Mouse (Mus musculus): Measurements from ENCODE around the gene Apoo. TPM values are rescaled to one million over a fixed set of nuclear protein-coding genes. Genes with fewer than 3 reads are reported as not detected.
"Not testable (repeated sequence)": the region's sequence is repeated elsewhere in the genome, so short reads cannot be mapped to it uniquely, and the experiment has no call there.

The Apoo gene
- polyA plus RNA-seq (2015; fragmentation: Nextera tagmentation; extraction: Ambion mirVana), result 105 TPM in 2 replicates

- WGBS, result 12% methylated on average over 46 of the region's 46 CpGs
- Histone ChIP-seq H3K27me3 (replicated peaks; ENCODE audit: control insufficient read depth, insufficient read depth, low read length) (peaks cover 19% of the 10 kb centered on the region), H3K9me3 (ENCODE audit: control insufficient read depth, low read length) (no peaks in the 10 kb centered on the region), H3K4me1 (ENCODE audit: control insufficient read depth, insufficient read depth, low read length) (no peaks in the 10 kb centered on the region), H3K4me2 (ENCODE audit: low read depth, low read length) (peak within 1 kb of the TSS; percentile 54), H3K9ac (ENCODE audit: low read depth, low read length) (peak within 1 kb of the TSS; percentile 71), H3K36me3 (ENCODE audit: control insufficient read depth, insufficient read depth, low read length) (no peaks in the 10 kb centered on the region), H3K27ac (ENCODE audit: low read length) (peak within 1 kb of the TSS; percentile 45), H3K4me3 (ENCODE audit: low read length) (peak within 1 kb of the TSS; percentile 66)
- ATAC-seq, result peak; percentile 99
Measured at GRCm38 (mm10) chrX:94366670-94367241, at the start of gene Apoo, which contains the start of gene Fam90a1b. TSS of gene Apoo (plus strand) at chrX:94367117. TSS of gene Fam90a1b (minus strand) at chrX:94366777.

GRCm38 (mm10) chrX:94321036-94321902 lies 45.6 kb upstream of the Apoo start:
- Histone ChIP-seq H3K9ac (ENCODE audit: low read depth, low read length) (no peak overlapping the region), H3K9me3 (ENCODE audit: control insufficient read depth, low read length) (no peaks in the 10 kb centered on the region), H3K4me3 (ENCODE audit: low read length) (no peak overlapping the region), H3K27me3 (replicated peaks; ENCODE audit: control insufficient read depth, insufficient read depth, low read length) (peaks cover 15% of the 10 kb centered on the region; the same call in 1 of the 2 replicates), H3K36me3 (ENCODE audit: control insufficient read depth, insufficient read depth, low read length) (no peaks in the 10 kb centered on the region), H3K27ac (ENCODE audit: low read length) (no peak overlapping the region), H3K4me1 (ENCODE audit: control insufficient read depth, insufficient read depth, low read length) (no peaks in the 10 kb centered on the region), H3K4me2 (ENCODE audit: low read depth, low read length) (no peak overlapping the region)
- WGBS, result 79% methylated on average over 11 of the region's 11 CpGs
- ATAC-seq, result no peak

GRCm38 (mm10) chrX:94343638-94344037 lies 23.3 kb upstream of the Apoo start:
- H3K36me3 ChIP-seq (ENCODE audit: control insufficient read depth, insufficient read depth, low read length); ATAC-seq; H3K9me3 ChIP-seq (ENCODE audit: control insufficient read depth, low read length); H3K27ac ChIP-seq (ENCODE audit: low read length); H3K4me1 ChIP-seq (ENCODE audit: control insufficient read depth, insufficient read depth, low read length); H3K27me3 ChIP-seq (replicated peaks; ENCODE audit: control insufficient read depth, insufficient read depth, low read length); H3K9ac ChIP-seq (ENCODE audit: low read depth, low read length); H3K4me2 ChIP-seq (ENCODE audit: low read depth, low read length); H3K4me3 ChIP-seq (ENCODE audit: low read length): not testable (repeated sequence)
- 96% methylated on average over 3 of the region's 4 CpGs for WGBS

DNA sequence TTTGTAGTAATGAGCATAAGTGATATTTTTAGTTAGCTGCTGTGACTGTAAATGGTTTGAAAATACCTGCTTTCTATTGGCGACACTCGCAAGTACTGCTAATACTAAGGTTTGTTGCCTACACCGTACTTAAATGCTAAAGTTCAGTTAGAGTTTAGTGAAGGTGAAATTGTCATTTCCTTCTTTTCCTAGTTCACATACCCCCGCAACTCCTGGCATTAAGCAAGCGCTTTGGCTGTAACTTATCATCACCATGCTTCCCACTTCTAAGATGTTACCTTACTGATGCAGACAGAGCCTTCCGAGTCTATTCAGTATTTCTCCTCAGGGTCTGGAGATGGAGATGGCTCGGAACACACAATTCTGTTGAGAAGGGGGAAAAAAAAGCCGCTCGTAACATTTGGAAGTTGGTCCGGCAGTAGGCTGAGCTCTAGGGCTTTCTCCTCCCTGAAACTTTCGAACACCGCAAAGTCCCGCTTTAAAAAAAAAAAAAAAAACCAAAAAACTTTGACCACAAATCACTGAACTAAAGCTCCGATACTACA lies 1.5 kb upstream of the Apoo start:
- WGBS, result 24% methylated on average over 14 of the region's 14 CpGs
- Histone ChIP-seq H3K4me3 (ENCODE audit: low read length) (no peak overlapping the region), H3K36me3 (ENCODE audit: control insufficient read depth, insufficient read depth, low read length) (no peaks in the 10 kb centered on the region), H3K4me2 (ENCODE audit: low read depth, low read length) (peak overlapping the region; percentile 54), H3K27ac (ENCODE audit: low read length) (no peak overlapping the region), H3K9me3 (ENCODE audit: control insufficient read depth, low read length) (no peaks in the 10 kb centered on the region), H3K27me3 (replicated peaks; ENCODE audit: control insufficient read depth, insufficient read depth, low read length) (peaks cover 21% of the 10 kb centered on the region), H3K9ac (ENCODE audit: low read depth, low read length) (no peak overlapping the region), H3K4me1 (ENCODE audit: control insufficient read depth, insufficient read depth, low read length) (no peaks in the 10 kb centered on the region)
- no peak for ATAC-seq

GRCm38 (mm10) chrX:94366029-94366428 lies 888 bp upstream of the Apoo start:
- no peak for ATAC-seq
- Histone ChIP-seq H3K36me3 (ENCODE audit: control insufficient read depth, insufficient read depth, low read length) (no peaks in the 10 kb centered on the region), H3K4me1 (ENCODE audit: control insufficient read depth, insufficient read depth, low read length) (no peaks in the 10 kb centered on the region), H3K4me3 (ENCODE audit: low read length) (peak overlapping the region; percentile 40), H3K27ac (ENCODE audit: low read length) (no peak overlapping the region), H3K9ac (ENCODE audit: low read depth, low read length) (no peak overlapping the region), H3K27me3 (replicated peaks; ENCODE audit: control insufficient read depth, insufficient read depth, low read length) (peaks cover 19% of the 10 kb centered on the region), H3K4me2 (ENCODE audit: low read depth, low read length) (peak overlapping the region; percentile 54), H3K9me3 (ENCODE audit: control insufficient read depth, low read length) (no peaks in the 10 kb centered on the region)
- 19% methylated on average over 16 of the region's 16 CpGs for WGBS

- peak; percentile 33; the same call in 1 of the 2 replicates for ATAC-seq
- H3K4me1 ChIP-seq (ENCODE audit: control insufficient read depth, insufficient read depth, low read length), result no peaks in the 10 kb centered on the region
Measured at GRCm38 (mm10) chrX:94367248-94367647, 331 bp downstream of the Apoo start.

GRCm38 (mm10) chrX:94378734-94379133 lies 11.8 kb downstream of the Apoo start:
- H3K27ac ChIP-seq (ENCODE audit: low read length), result no peak overlapping the region
- no peaks in the 10 kb centered on the region for H3K36me3 ChIP-seq (ENCODE audit: control insufficient read depth, insufficient read depth, low read length)
- H3K4me3 ChIP-seq (ENCODE audit: low read length), result no peak overlapping the region
- H3K27me3 ChIP-seq (replicated peaks; ENCODE audit: control insufficient read depth, insufficient read depth, low read length), result 0 out of 2 replicates have a peak, but pooled peaks cover 2% of the 10 kb centered on the region
- no peak for ATAC-seq
- H3K9me3 ChIP-seq (ENCODE audit: control insufficient read depth, low read length), result no peaks in the 10 kb centered on the region
- H3K9ac ChIP-seq (ENCODE audit: low read depth, low read length), result no peak overlapping the region
- H3K4me1 ChIP-seq (ENCODE audit: control insufficient read depth, insufficient read depth, low read length), result no peaks in the 10 kb centered on the region
- no peak overlapping the region for H3K4me2 ChIP-seq (ENCODE audit: low read depth, low read length)
- 79% methylated on average over 5 of the region's 5 CpGs for WGBS

More at GRCm38 (mm10) chrX:94367248-94367647, 331 bp downstream of the Apoo start:
- peak overlapping the region; percentile 71 for H3K9ac ChIP-seq (ENCODE audit: low read depth, low read length)
- H3K4me3 ChIP-seq (ENCODE audit: low read length), result peak overlapping the region; percentile 66
- H3K36me3 ChIP-seq (ENCODE audit: control insufficient read depth, insufficient read depth, low read length), result no peaks in the 10 kb centered on the region
- peaks cover 19% of the 10 kb centered on the region for H3K27me3 ChIP-seq (replicated peaks; ENCODE audit: control insufficient read depth, insufficient read depth, low read length)
- peak overlapping the region; percentile 45 for H3K27ac ChIP-seq (ENCODE audit: low read length)
- WGBS, result 23% methylated on average over 17 of the region's 17 CpGs
- H3K4me2 ChIP-seq (ENCODE audit: low read depth, low read length), result peak overlapping the region; percentile 42
- no peaks in the 10 kb centered on the region for H3K9me3 ChIP-seq (ENCODE audit: control insufficient read depth, low read length)

DNA sequence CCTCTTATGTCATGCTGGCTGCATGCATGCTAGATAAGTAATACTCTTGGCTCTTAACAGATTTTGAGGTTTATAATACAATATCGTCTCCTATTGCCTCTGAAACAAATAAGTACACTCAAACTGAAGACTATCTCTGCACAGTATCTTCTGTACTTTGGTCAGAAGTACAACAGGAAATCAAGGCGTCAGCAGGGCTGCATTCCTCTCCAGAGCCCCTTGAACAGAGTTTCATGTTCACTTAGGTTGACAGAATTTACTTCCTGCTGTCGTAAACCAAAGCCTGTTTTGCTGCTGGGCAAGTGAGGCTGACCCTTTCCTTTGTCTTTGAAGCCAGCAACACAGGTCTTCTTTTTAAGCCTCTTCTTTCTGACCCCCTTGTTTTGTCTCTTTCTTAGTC lies 42.1 kb downstream of the Apoo start:
- ATAC-seq, result peak; percentile 88
- Histone ChIP-seq H3K36me3 (ENCODE audit: control insufficient read depth, insufficient read depth, low read length) (no peaks in the 10 kb centered on the region), H3K27me3 (replicated peaks; ENCODE audit: control insufficient read depth, insufficient read depth, low read length) (no peaks in the 10 kb centered on the region), H3K27ac (ENCODE audit: low read length) (no peak overlapping the region), H3K9me3 (ENCODE audit: control insufficient read depth, low read length) (no peaks in the 10 kb centered on the region), H3K4me1 (ENCODE audit: control insufficient read depth, insufficient read depth, low read length) (no peaks in the 10 kb centered on the region), H3K4me2 (ENCODE audit: low read depth, low read length) (no peak overlapping the region), H3K4me3 (ENCODE audit: low read length) (no peak overlapping the region), H3K9ac (ENCODE audit: low read depth, low read length) (no peak overlapping the region)
- whole genome bisulfite sequencing, result 33% methylated on average over 3 of the region's 3 CpGs

- WGBS, result 89% methylated on average over 2 of the region's 2 CpGs
- Histone ChIP-seq H3K27me3 (replicated peaks; ENCODE audit: control insufficient read depth, insufficient read depth, low read length) (no peaks in the 10 kb centered on the region; the same call in none of the 2 replicates), H3K4me3 (ENCODE audit: low read length) (no peak overlapping the region), H3K27ac (ENCODE audit: low read length) (no peak overlapping the region), H3K36me3 (ENCODE audit: control insufficient read depth, insufficient read depth, low read length) (no peaks in the 10 kb centered on the region), H3K9ac (ENCODE audit: low read depth, low read length) (no peak overlapping the region), H3K9me3 (ENCODE audit: control insufficient read depth, low read length) (no peaks in the 10 kb centered on the region), H3K4me1 (ENCODE audit: control insufficient read depth, insufficient read depth, low read length) (no peaks in the 10 kb centered on the region), H3K4me2 (ENCODE audit: low read depth, low read length) (no peak overlapping the region)
- no peak for ATAC-seq
Measured at GRCm38 (mm10) chrX:94420210-94420609, 53.3 kb downstream of the Apoo start.
